Mouse (Mus musculus) E14TG2a.4 (cell line): ENCODE measurements around the gene Pitx2.

ENCODE experiments used
- CTCF ChIP-seq: conservative IDR thresholded peaks from 2 replicates; pipeline ENCODE4 v1.5.1; 2014; ENCODE audit warnings: low read length
- NANOG ChIP-seq: IDR thresholded peaks from 2 replicates; pipeline ENCODE4 v1.6.1; 2014; ENCODE audit warnings: borderline replicate concordance, low read length, mixed read lengths

- no peak for TF ChIP-seq CTCF
- TF ChIP-seq NANOG = no peak
These were observed 8.7 kb downstream of the Pitx2 start for GRCm38 (mm10) chr3:129208421-129208820.
